Mouse (Mus musculus): ENCODE results near the gene Cyp2d12.

DNA sequence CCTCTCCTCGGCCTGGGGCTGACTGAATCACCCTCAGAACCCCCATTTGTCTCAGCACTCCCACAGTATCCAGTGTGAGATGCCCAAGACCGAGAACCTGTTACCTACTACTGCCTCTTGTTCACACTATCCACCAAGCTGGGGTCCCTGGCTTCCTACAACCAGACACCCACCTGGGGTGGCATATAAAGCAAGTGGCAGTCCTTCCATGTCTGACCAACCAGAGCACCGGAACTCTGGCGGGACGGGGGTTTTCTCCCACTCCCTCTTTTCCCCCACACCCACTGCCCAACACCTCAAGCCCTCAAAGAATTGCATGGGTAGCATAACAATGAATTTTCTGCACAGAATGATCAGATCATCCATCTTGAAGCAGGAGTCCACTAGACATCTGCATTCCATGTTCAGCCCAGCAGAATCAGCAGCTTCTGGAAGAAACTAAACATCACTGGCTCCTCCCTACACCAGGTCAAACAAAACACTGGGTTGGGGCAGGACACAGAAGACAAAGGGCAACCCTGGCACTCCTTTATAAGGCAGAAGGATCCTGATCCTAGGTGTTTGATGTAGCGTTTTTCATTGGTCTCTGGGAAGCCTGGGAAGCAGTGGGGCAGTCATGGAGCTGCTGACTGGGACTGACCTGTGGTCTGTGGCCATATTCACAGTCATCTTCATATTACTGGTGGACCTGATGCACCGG lies at the start of gene Cyp2d12:
- TF ChIP-seq CTCF (IDR thresholded peaks at IDR 0.05; ENCODE audit: insufficient read depth, low read length) (no peak), POLR2A (IDR thresholded peaks at IDR 0.05; ENCODE audit: borderline replicate concordance, extremely low read depth, low read depth, low read length) (no peak)
